Mouse (Mus musculus): ENCODE measurements around the gene Ocel1. TPM values are rescaled to one million over a fixed set of nuclear protein-coding genes. Genes with fewer than 3 reads are reported as not detected.

The Ocel1 gene
- polyA plus RNA-seq, 1 experiment from 2014 or later: 5.7 TPM

GRCm38 (mm10) chr8:71366771-71367528, 4.1 kb upstream of the Ocel1 start, which contains the start of gene Use1:
Gene Use1 (plus strand): TSS chr8:71366848.
- peaks cover 21% of the 10 kb centered on the region for H3K4me1 ChIP-seq (ENCODE audit: control insufficient read depth, insufficient read depth, low read length)
- peak; percentile 84 for ATAC-seq (replicated peaks; ENCODE audit: extremely low read depth, insufficient read depth, low FRiP score)

GRCm38 (mm10) chr8:71367529-71368176, 3.4 kb upstream of the Ocel1 start:
- Histone ChIP-seq H3K4me1 (ENCODE audit: control insufficient read depth, insufficient read depth, low read length) (peaks cover 21% of the 10 kb centered on the region), H3K9me3 (replicated peaks; ENCODE audit: control insufficient read depth, low read length) (no peaks in the 10 kb centered on the region), H3K4me2 (ENCODE audit: low read depth, low read length) (peak overlapping the region; percentile 95), H3K27ac (ENCODE audit: low read length) (peak overlapping the region; percentile 93), H3K36me3 (ENCODE audit: control insufficient read depth, insufficient read depth) (peaks cover 3% of the 10 kb centered on the region; the same call in 1 of the 2 replicates), H3K27me3 (ENCODE audit: control insufficient read depth, insufficient read depth, low read length) (no peaks in the 10 kb centered on the region), H3K4me3 (ENCODE audit: low read length) (peak overlapping the region; percentile 78), H3K9ac (ENCODE audit: low read length) (peak overlapping the region; percentile 82)
- 31% methylated on average over 17 of the region's 17 CpGs for WGBS
- ATAC-seq (replicated peaks; ENCODE audit: extremely low read depth, insufficient read depth, low FRiP score): no peak

More at GRCm38 (mm10) chr8:71366771-71367528, 4.1 kb upstream of the Ocel1 start, which contains the start of gene Use1:
- under 1% methylated on average over 56 of the region's 56 CpGs for WGBS
- H3K4me2 ChIP-seq (ENCODE audit: low read depth, low read length): peak within 1 kb of the TSS; percentile 95
- no peaks in the 10 kb centered on the region for H3K27me3 ChIP-seq (ENCODE audit: control insufficient read depth, insufficient read depth, low read length)
- no peaks in the 10 kb centered on the region for H3K9me3 ChIP-seq (replicated peaks; ENCODE audit: control insufficient read depth, low read length)
- H3K9ac ChIP-seq (ENCODE audit: low read length): peak within 1 kb of the TSS; percentile 82
- peak within 1 kb of the TSS; percentile 78 for H3K4me3 ChIP-seq (ENCODE audit: low read length)
- peak within 1 kb of the TSS; percentile 93 for H3K27ac ChIP-seq (ENCODE audit: low read length)
- H3K36me3 ChIP-seq (ENCODE audit: control insufficient read depth, insufficient read depth): peaks cover 3% of the 10 kb centered on the region; the same call in 1 of the 2 replicates

- no peak for ATAC-seq (replicated peaks; ENCODE audit: extremely low read depth, insufficient read depth, low FRiP score)
- H3K9me3 ChIP-seq (replicated peaks; ENCODE audit: control insufficient read depth, low read length): no peaks in the 10 kb centered on the region
- peaks cover 3% of the 10 kb centered on the region; the same call in 1 of the 2 replicates for H3K36me3 ChIP-seq (ENCODE audit: control insufficient read depth, insufficient read depth)
- peak overlapping the region; percentile 95; the same call in 1 of the 2 replicates for H3K4me2 ChIP-seq (ENCODE audit: low read depth, low read length)
- H3K27ac ChIP-seq (ENCODE audit: low read length): no peak overlapping the region; the same call in 1 of the 2 replicates
- no peak overlapping the region for H3K4me3 ChIP-seq (ENCODE audit: low read length)
- H3K4me1 ChIP-seq (ENCODE audit: control insufficient read depth, insufficient read depth, low read length): peaks cover 21% of the 10 kb centered on the region
- peak overlapping the region; percentile 82; the same call in 1 of the 2 replicates for H3K9ac ChIP-seq (ENCODE audit: low read length)
- no peaks in the 10 kb centered on the region for H3K27me3 ChIP-seq (ENCODE audit: control insufficient read depth, insufficient read depth, low read length)
Observed at GRCm38 (mm10) chr8:71368366-71368765, 2.7 kb upstream of the Ocel1 start.

- Histone ChIP-seq H3K9me3 (replicated peaks; ENCODE audit: control insufficient read depth, low read length) (no peaks in the 10 kb centered on the region), H3K27me3 (ENCODE audit: control insufficient read depth, insufficient read depth, low read length) (no peaks in the 10 kb centered on the region), H3K27ac (ENCODE audit: low read length) (no peak overlapping the region), H3K4me2 (ENCODE audit: low read depth, low read length) (no peak overlapping the region), H3K4me3 (ENCODE audit: low read length) (no peak overlapping the region), H3K9ac (ENCODE audit: low read length) (no peak overlapping the region), H3K4me1 (ENCODE audit: control insufficient read depth, insufficient read depth, low read length) (peaks cover 21% of the 10 kb centered on the region), H3K36me3 (ENCODE audit: control insufficient read depth, insufficient read depth) (peaks cover 10% of the 10 kb centered on the region)
- 94% methylated on average over 10 of the region's 10 CpGs for WGBS
- no peak for ATAC-seq (replicated peaks; ENCODE audit: extremely low read depth, insufficient read depth, low FRiP score)
Observed at GRCm38 (mm10) chr8:71369040-71369718, 1.9 kb upstream of the Ocel1 start.

- H3K4me3 ChIP-seq (ENCODE audit: low read length): peak overlapping the region; percentile 87
- H3K9ac ChIP-seq (ENCODE audit: low read length): peak overlapping the region; percentile 85
- H3K4me1 ChIP-seq (ENCODE audit: control insufficient read depth, insufficient read depth, low read length): peaks cover 28% of the 10 kb centered on the region
- H3K27ac ChIP-seq (ENCODE audit: low read length): peak overlapping the region; percentile 90
- H3K4me2 ChIP-seq (ENCODE audit: low read depth, low read length): peak overlapping the region; percentile 66
- H3K9me3 ChIP-seq (replicated peaks; ENCODE audit: control insufficient read depth, low read length): no peaks in the 10 kb centered on the region
- no peak for ATAC-seq (replicated peaks; ENCODE audit: extremely low read depth, insufficient read depth, low FRiP score)
- H3K36me3 ChIP-seq (ENCODE audit: control insufficient read depth, insufficient read depth): peaks cover 16% of the 10 kb centered on the region
- H3K27me3 ChIP-seq (ENCODE audit: control insufficient read depth, insufficient read depth, low read length): no peaks in the 10 kb centered on the region
- 15% methylated on average over 5 of the region's 5 CpGs for WGBS
Observed at GRCm38 (mm10) chr8:71370711-71371235, 325 bp upstream of the Ocel1 start.

GRCm38 (mm10) chr8:71372427-71372826, 1.3 kb downstream of the Ocel1 start:
- H3K27ac ChIP-seq (ENCODE audit: low read length): no peak overlapping the region

GRCm38 (mm10) chr8:71373000-71373399, 1.9 kb downstream of the Ocel1 start:
- 92% methylated on average over 3 of the region's 3 CpGs for WGBS
- Histone ChIP-seq H3K27ac (ENCODE audit: low read length) (no peak overlapping the region), H3K4me2 (ENCODE audit: low read depth, low read length) (no peak overlapping the region), H3K36me3 (ENCODE audit: control insufficient read depth, insufficient read depth) (peaks cover 21% of the 10 kb centered on the region), H3K4me3 (ENCODE audit: low read length) (no peak overlapping the region), H3K4me1 (ENCODE audit: control insufficient read depth, insufficient read depth, low read length) (peaks cover 31% of the 10 kb centered on the region), H3K9ac (ENCODE audit: low read length) (no peak overlapping the region), H3K27me3 (ENCODE audit: control insufficient read depth, insufficient read depth, low read length) (no peaks in the 10 kb centered on the region), H3K9me3 (replicated peaks; ENCODE audit: control insufficient read depth, low read length) (no peaks in the 10 kb centered on the region)
- ATAC-seq (replicated peaks; ENCODE audit: extremely low read depth, insufficient read depth, low FRiP score): no peak

More at GRCm38 (mm10) chr8:71372427-71372826, 1.3 kb downstream of the Ocel1 start:
- 88% methylated on average over 12 of the region's 12 CpGs for WGBS
- H3K4me3 ChIP-seq (ENCODE audit: low read length): no peak overlapping the region
- peaks cover 36% of the 10 kb centered on the region for H3K4me1 ChIP-seq (ENCODE audit: control insufficient read depth, insufficient read depth, low read length)
- no peaks in the 10 kb centered on the region for H3K9me3 ChIP-seq (replicated peaks; ENCODE audit: control insufficient read depth, low read length)
- H3K36me3 ChIP-seq (ENCODE audit: control insufficient read depth, insufficient read depth): peaks cover 16% of the 10 kb centered on the region
- ATAC-seq (replicated peaks; ENCODE audit: extremely low read depth, insufficient read depth, low FRiP score): no peak
- H3K9ac ChIP-seq (ENCODE audit: low read length): no peak overlapping the region
- no peak overlapping the region for H3K4me2 ChIP-seq (ENCODE audit: low read depth, low read length)
- H3K27me3 ChIP-seq (ENCODE audit: control insufficient read depth, insufficient read depth, low read length): no peaks in the 10 kb centered on the region

- H3K27me3 ChIP-seq (ENCODE audit: control insufficient read depth, insufficient read depth, low read length): no peaks in the 10 kb centered on the region
- no peak for ATAC-seq (replicated peaks; ENCODE audit: extremely low read depth, insufficient read depth, low FRiP score)
- no peak overlapping the region for H3K4me2 ChIP-seq (ENCODE audit: low read depth, low read length)
- 80% methylated on average over 17 of the region's 17 CpGs for WGBS
- no peak overlapping the region for H3K4me3 ChIP-seq (ENCODE audit: low read length)
- H3K9ac ChIP-seq (ENCODE audit: low read length): no peak overlapping the region
- peaks cover 31% of the 10 kb centered on the region for H3K4me1 ChIP-seq (ENCODE audit: control insufficient read depth, insufficient read depth, low read length)
- peaks cover 17% of the 10 kb centered on the region for H3K36me3 ChIP-seq (ENCODE audit: control insufficient read depth, insufficient read depth)
- H3K9me3 ChIP-seq (replicated peaks; ENCODE audit: control insufficient read depth, low read length): no peaks in the 10 kb centered on the region
- H3K27ac ChIP-seq (ENCODE audit: low read length): no peak overlapping the region
Observed at GRCm38 (mm10) chr8:71374616-71375206, 3.6 kb downstream of the Ocel1 start.

All from heart, embryonic 16.5 days (tissue).